ENCODE assay signal across 26 mouse cellular contexts in the genomic region with DNA sequence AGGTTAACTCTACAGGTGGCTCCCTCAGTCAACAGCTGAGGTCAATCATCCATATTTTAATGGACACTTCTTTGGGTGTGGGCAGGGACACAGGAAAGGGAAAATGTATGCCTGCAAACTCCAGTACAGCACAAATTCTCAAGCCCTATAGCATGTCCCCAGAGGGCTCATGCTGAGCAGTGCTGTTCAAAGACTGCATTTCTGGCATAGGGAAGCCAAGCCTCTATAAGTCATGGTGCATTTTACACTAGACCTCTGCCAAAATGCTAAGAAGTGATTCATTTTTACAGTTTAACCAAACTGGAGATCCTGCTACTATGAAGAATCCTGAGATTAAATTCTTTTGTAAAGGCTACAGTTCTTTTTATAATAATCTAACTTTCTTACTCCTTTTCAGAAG. TPM values are rescaled to one million over a fixed set of nuclear protein-coding genes. Genes with fewer than 3 reads are reported as not detected.
DNase-seq lines count a peak whose midpoint lies in the region; ATAC-seq and TF ChIP-seq lines count a peak whose summit lies in the region.
"Had no signal": no experiment of that assay in that cellular context is flagged by ENCODE, and none has a peak within 500 bp of the region (broad histone marks: within the 10 kb centered on the region; RNA-seq: fewer than 3 reads in every experiment).

No protein-coding gene starts in this region.

- no peaks in the 10 kb centered on the region for H3K9me3 ChIP-seq in heart, embryonic 13.5 days
- no peaks in the 10 kb centered on the region for H3K9me3 ChIP-seq in liver, postnatal 0 days (ENCODE audit: low read length)
- H3K9me3 ChIP-seq: embryonic facial prominence, embryonic 12.5 days; embryonic facial prominence, embryonic 15.5 days; forebrain, embryonic 13.5 days; forebrain, embryonic 15.5 days; G1E had no signal

- ATAC-seq in heart, embryonic 13.5 days (ENCODE audit: extremely low read depth, insufficient number of reproducible peaks, low FRiP score, low TSS enrichment) = no peak
- 0 out of 2 replicates have a peak, but pooled peaks have one; percentile 1 for ATAC-seq in liver, postnatal 0 days
- ATAC-seq: CD4-positive, CD25-positive, alpha-beta regulatory T cell, adult 4 months; forebrain, embryonic 13.5 days; forebrain, embryonic 15.5 days; forebrain, postnatal 0 days had no signal

- DNase-seq in heart, adult 8-10 months (ENCODE audit: low spot score) = no peak
- DNase-seq in liver, postnatal 0 days = no peak
- DNase-seq in liver (no peak), NIH3T3 (ENCODE audit: low read depth) (peak; percentile 60)
- no peak for DNase-seq in left cerebral cortex, postnatal 4 days
- no peak for DNase-seq in left cerebral cortex, postnatal 25 days (ENCODE audit: low spot score in 2 of 2)
- DNase-seq: adrenal gland, adult 2 months; adrenal gland, postnatal 10 days; adrenal gland, postnatal 25 days; B cell, adult 2 months; cerebellum, adult 11 months; cerebellum, adult 18-20 months; cerebellum, adult 8-10 months; cerebellum, adult 9-11 months; cerebellum, postnatal 14 days; cerebellum, postnatal 36 days; embryo, embryonic 11 days; forebrain, postnatal 0 days had no signal

- H3K27ac ChIP-seq in heart, embryonic 13.5 days (replicated peaks) = 0 out of 2 replicates have a peak overlapping the region, but pooled peaks have one; percentile 24
- H3K27ac ChIP-seq in liver, postnatal 0 days (ENCODE audit: low read depth) = no peak overlapping the region; the same call in 1 of the 2 replicates
- H3K27ac ChIP-seq: embryonic facial prominence, embryonic 12.5 days; embryonic facial prominence, embryonic 15.5 days; forebrain, embryonic 13.5 days; forebrain, embryonic 15.5 days had no signal

- H3K27me3 ChIP-seq in heart, embryonic 13.5 days (replicated peaks) = no peaks in the 10 kb centered on the region
- no peaks in the 10 kb centered on the region for H3K27me3 ChIP-seq in liver, postnatal 0 days (ENCODE audit: insufficient read depth, low read length)
- H3K27me3 ChIP-seq: CH12.LX; embryonic facial prominence, embryonic 12.5 days; embryonic facial prominence, embryonic 15.5 days; forebrain, embryonic 13.5 days; forebrain, embryonic 15.5 days had no signal

- intact Hi-C loops in left cerebral cortex, postnatal 4 days (cut with DNase I) = no loop called here
- intact Hi-C loops in left cerebral cortex, postnatal 25 days (cut with DNase I) = no loop called here

- no peak overlapping the region for H3K9ac ChIP-seq in heart, embryonic 13.5 days
- H3K9ac ChIP-seq in liver, postnatal 0 days (replicated peaks) = no peak overlapping the region
- H3K9ac ChIP-seq: embryonic facial prominence, embryonic 12.5 days; embryonic facial prominence, embryonic 15.5 days; forebrain, embryonic 13.5 days; forebrain, embryonic 15.5 days; forebrain, postnatal 0 days had no signal

- no peak overlapping the region for H3K4me3 ChIP-seq in heart, embryonic 13.5 days
- no peak overlapping the region for H3K4me3 ChIP-seq in liver, postnatal 0 days (ENCODE audit: low read depth, low read length)
- H3K4me3 ChIP-seq: embryonic facial prominence, embryonic 12.5 days; embryonic facial prominence, embryonic 15.5 days; forebrain, embryonic 13.5 days; forebrain, embryonic 15.5 days had no signal

- peaks cover 91% of the 10 kb centered on the region for H3K4me1 ChIP-seq in heart, embryonic 13.5 days
- peaks cover 10% of the 10 kb centered on the region; the same call in 1 of the 2 replicates for H3K4me1 ChIP-seq in liver, postnatal 0 days (ENCODE audit: insufficient read depth)

- TF ChIP-seq CTCF in liver, postnatal 0 days (IDR thresholded peaks at IDR 0.05; ENCODE audit: low read depth) = no peak

- H3K36me3 ChIP-seq in heart, embryonic 13.5 days = no peaks in the 10 kb centered on the region
- no peaks in the 10 kb centered on the region for H3K36me3 ChIP-seq in liver, postnatal 0 days (replicated peaks; ENCODE audit: insufficient read depth, low read length)
- H3K36me3 ChIP-seq: embryonic facial prominence, embryonic 12.5 days; embryonic facial prominence, embryonic 15.5 days; forebrain, embryonic 15.5 days; G1E had no signal

- no peak overlapping the region for H3K4me2 ChIP-seq in heart, embryonic 13.5 days
- H3K4me2 ChIP-seq in liver, postnatal 0 days (ENCODE audit: low read depth, low read length) = no peak overlapping the region
- H3K4me2 ChIP-seq: embryonic facial prominence, embryonic 12.5 days; embryonic facial prominence, embryonic 15.5 days; forebrain, embryonic 13.5 days; forebrain, embryonic 15.5 days had no signal

- TF ChIP-seq EP300 in liver, postnatal 0 days (IDR thresholded peaks at IDR 0.05; ENCODE audit: low read depth) = no peak

RNA-seq across cellular contexts. Expression of a gene that starts 47.8 kb away (rescaled TPM):
- 26.6 and 28.8 TPM in 2 replicates for polyA plus RNA-seq in heart, embryonic 13.5 days (2015; fragmentation: Nextera tagmentation; extraction: Ambion mirVana)
- total RNA-seq in heart, adult 8-10 months (2022) = 10 to 100 TPM; 33.6 to 43.1 (median 40.6) TPM
- 3.8 and 3.9 TPM in 2 replicates for polyA plus RNA-seq in liver, postnatal 0 days (2015; fragmentation: Nextera tagmentation; extraction: Ambion mirVana)
- 10 to 100 TPM; 15.0 to 16.1 TPM for total RNA-seq in left cerebral cortex, postnatal 4 days (2021)
- 10 to 100 TPM; 13.6 to 14.1 TPM for total RNA-seq in left cerebral cortex, postnatal 25 days (2021)
- polyA plus RNA-seq: CD4-positive, CD25-positive, alpha-beta regulatory T cell, adult 4 months had no signal
